Mouse (Mus musculus) forebrain, embryonic 11.5 days (tissue): ENCODE data around the gene Gm49711. TPM values are rescaled to one million over a fixed set of nuclear protein-coding genes. Genes with fewer than 3 reads are reported as not detected.

ENCODE experiments used
- ATAC-seq: fragments of 200-750 bp; cut with Nextera tagmentation; replicated peaks from 2 replicates; pipeline ENCODE4 v1.8.0; 2017; ENCODE audit warnings: moderate TSS enrichment; ENCODE audit not compliant: low FRiP score
- DNase-seq: peaks from one replicate; pipeline ENCODE4 v3.0.0-alpha.2; 2017; ENCODE audit warnings: low spot score
- H3K27ac ChIP-seq: fragments of 300-500 bp; sonication (generic); 2 replicates; pipeline ENCODE4 v1.5.1; 2014; ENCODE audit warnings: low read depth, low read length
- H3K27me3 ChIP-seq: fragments of 300-500 bp; sonication (generic); 2 replicates; pipeline ENCODE4 v1.6.1; 2014; ENCODE audit warnings: mild to moderate bottlenecking, low read length, mixed read lengths; ENCODE audit not compliant: control insufficient read depth, insufficient read depth
- H3K36me3 ChIP-seq: fragments of 300-500 bp; sonication (generic); 2 replicates; pipeline ENCODE4 v1.6.1; 2014; ENCODE audit warnings: mild to moderate bottlenecking, low read length, moderate library complexity, mixed read lengths; ENCODE audit not compliant: control insufficient read depth, insufficient read depth
- H3K4me1 ChIP-seq: fragments of 300-500 bp; sonication (generic); replicated peaks from 2 replicates; pipeline ENCODE4 v1.6.1; 2014; ENCODE audit warnings: low read length, mixed read lengths; ENCODE audit not compliant: control insufficient read depth, insufficient read depth
- H3K4me2 ChIP-seq: fragments of 300-500 bp; sonication (generic); 2 replicates; pipeline ENCODE4 v1.6.1; 2014; ENCODE audit warnings: low read depth, mild to moderate bottlenecking, low read length, moderate library complexity, mixed read lengths; ENCODE audit not compliant: severe bottlenecking
- H3K4me3 ChIP-seq: fragments of 300-500 bp; sonication (generic); 2 replicates; pipeline ENCODE4 v1.5.1; 2014; ENCODE audit warnings: low read depth, low read length
- H3K9ac ChIP-seq: fragments of 300-500 bp; sonication (generic); 2 replicates; pipeline ENCODE4 v1.6.1; 2014; ENCODE audit warnings: low read length
- H3K9me3 ChIP-seq: fragments of 300-500 bp; sonication (generic); 2 replicates; pipeline ENCODE4 v1.6.1; 2016; ENCODE audit warnings: low read length, mixed read lengths; ENCODE audit not compliant: control insufficient read depth
- WGBS: fragments of 180-500 bp; shearing (Covaris S2); extraction: QIAGEN DNeasy Blood & Tissue Kit; methylation state at CpG from one replicate; pipeline ENCODE4 v1.1.7; 2014; 5-methylcytosine and 5-hydroxymethylcytosine counted together
- polyA plus RNA-seq: library from polyadenylated mRNA; unstranded; fragments of >200 nt; fragmentation: Nextera tagmentation; extraction: Ambion mirVana; gene quantifications from 2 replicates; pipeline ENCODE4 v1.2.1, GENCODE M21; 2014

Gene Gm49711
- polyA plus RNA-seq, 1 experiment from 2014 or later: 0.17 TPM

GRCm38 (mm10) chr16:92104332-92104590 lies 46.1 kb downstream of the Gm49711 start:
- Histone ChIP-seq H3K4me2 (no peak overlapping the region), H3K27ac (no peak overlapping the region), H3K4me3 (no peak overlapping the region), H3K36me3 (no peaks in the 10 kb centered on the region; the same call in 1 of the 2 replicates), H3K4me1 (0 out of 2 replicates have a peak, but pooled peaks cover 2% of the 10 kb centered on the region), H3K27me3 (no peaks in the 10 kb centered on the region), H3K9ac (no peak overlapping the region), H3K9me3 (no peaks in the 10 kb centered on the region)
- DNase-seq (no peak), ATAC-seq (no peak)
- WGBS: 73% methylated on average over 2 of the region's 2 CpGs

DNA sequence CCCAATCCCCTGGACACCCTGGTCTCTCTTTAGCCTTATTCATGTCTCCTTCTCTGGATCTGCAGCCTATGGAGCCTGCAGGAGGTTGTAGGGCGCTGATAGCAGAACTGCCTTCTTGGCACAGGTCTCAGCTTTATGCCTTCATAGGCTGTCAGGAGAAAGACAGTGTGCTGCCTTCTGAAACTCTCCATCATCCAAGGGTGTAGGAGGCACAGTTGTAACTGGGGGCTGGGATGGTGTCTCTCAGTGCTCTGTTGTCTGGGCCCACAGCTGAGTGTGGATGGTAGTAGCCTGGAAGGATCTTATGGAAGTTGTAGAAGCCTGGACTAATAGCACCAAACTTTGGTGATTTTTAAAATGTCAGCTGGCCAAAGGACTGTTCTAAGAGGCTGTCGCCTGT lies 46.8 kb downstream of the Gm49711 start:
- ATAC-seq (no peak), DNase-seq (no peak)
- Histone ChIP-seq H3K4me1 (0 out of 2 replicates have a peak, but pooled peaks cover 2% of the 10 kb centered on the region), H3K9ac (no peak overlapping the region), H3K4me3 (no peak overlapping the region), H3K9me3 (no peaks in the 10 kb centered on the region), H3K4me2 (no peak overlapping the region), H3K36me3 (no peaks in the 10 kb centered on the region), H3K27ac (no peak overlapping the region), H3K27me3 (no peaks in the 10 kb centered on the region)
- 85% methylated on average over 2 of the region's 2 CpGs for WGBS

DNA sequence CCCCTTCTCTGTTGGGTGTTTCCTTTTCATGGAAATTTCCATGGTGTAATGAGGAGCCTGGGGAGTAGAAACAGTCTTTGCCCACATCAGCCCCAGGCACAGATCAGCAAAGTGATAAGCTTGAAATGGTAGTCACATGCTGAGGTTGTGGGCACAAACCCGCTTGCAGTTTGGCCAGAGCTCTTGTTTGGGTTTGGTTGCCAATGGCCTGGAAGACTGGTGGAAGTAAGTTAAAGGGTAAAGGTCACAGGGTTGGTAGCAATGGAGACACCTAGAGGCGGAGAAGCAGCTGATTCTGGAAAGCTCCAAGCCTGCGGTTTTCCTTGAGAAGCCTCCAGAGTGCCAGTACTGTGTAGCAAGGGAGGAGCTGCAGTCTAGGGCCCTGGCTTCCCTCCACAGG lies 47.5 kb downstream of the Gm49711 start:
- Histone ChIP-seq H3K4me3 (no peak overlapping the region), H3K27me3 (no peaks in the 10 kb centered on the region), H3K9ac (no peak overlapping the region), H3K9me3 (no peaks in the 10 kb centered on the region), H3K4me1 (0 out of 2 replicates have a peak, but pooled peaks cover 2% of the 10 kb centered on the region), H3K27ac (no peak overlapping the region), H3K36me3 (no peaks in the 10 kb centered on the region), H3K4me2 (no peak overlapping the region)
- no peak for ATAC-seq
- WGBS: 75% methylated on average over 3 of the region's 3 CpGs
- no peak for DNase-seq

DNA sequence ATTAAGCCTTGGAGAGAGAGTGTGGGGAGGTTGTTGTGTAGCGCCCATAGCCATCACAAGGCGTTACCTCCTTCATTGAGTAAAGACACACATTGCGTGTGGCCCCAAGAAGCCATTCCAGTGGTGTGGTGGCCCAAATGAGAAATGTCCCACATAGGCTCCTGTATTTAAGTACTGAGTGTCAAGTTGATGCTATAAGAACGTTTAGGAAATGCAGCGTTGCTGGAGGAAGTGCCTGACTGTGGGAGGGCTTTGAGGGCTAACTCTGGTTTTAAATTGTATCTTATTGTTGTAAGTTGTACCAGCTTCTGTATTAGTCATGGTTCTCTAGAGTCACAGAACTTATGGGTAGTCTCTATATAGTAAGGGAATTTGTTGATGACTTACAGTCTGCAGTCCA lies 49.2 kb downstream of the Gm49711 start:
- Histone ChIP-seq H3K4me3 (no peak overlapping the region), H3K4me1 (no peaks in the 10 kb centered on the region), H3K9me3 (no peaks in the 10 kb centered on the region), H3K4me2 (no peak overlapping the region), H3K9ac (no peak overlapping the region), H3K36me3 (no peaks in the 10 kb centered on the region), H3K27me3 (no peaks in the 10 kb centered on the region), H3K27ac (no peak overlapping the region)
- ATAC-seq (no peak), DNase-seq (no peak)
- WGBS: 94% methylated on average over 5 of the region's 5 CpGs

DNA sequence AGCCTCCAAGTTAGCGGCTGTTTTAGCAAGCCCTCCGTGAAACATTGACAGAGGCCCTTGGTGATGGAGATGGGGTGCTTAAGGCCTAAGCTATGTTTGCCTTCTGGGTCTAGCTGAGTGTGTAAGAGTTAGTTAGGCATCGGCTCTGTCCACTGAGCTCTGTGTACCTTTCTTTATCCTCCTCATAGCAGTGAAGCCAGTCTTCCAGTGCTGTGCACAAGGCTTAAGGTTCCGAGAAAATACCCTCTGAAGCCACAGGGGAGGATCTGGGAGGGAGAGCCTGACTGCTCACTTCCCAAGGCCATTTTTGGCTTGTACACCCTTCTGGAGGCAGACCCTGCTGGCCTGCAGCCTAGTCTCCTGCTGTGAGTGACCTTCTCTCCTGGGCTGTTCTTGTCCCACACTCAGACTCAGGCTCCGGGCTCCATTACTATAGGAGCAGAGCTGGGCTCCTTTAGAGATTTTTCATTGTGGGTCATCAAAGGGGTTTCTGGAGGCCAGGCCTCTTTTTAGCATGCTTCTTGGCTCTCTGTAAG lies 56.7 kb downstream of the Gm49711 start:
- peak; percentile 46 for DNase-seq
- no peak for ATAC-seq
- Histone ChIP-seq H3K4me1 (0 out of 2 replicates have a peak, but pooled peaks cover 4% of the 10 kb centered on the region), H3K27ac (no peak overlapping the region), H3K9me3 (no peaks in the 10 kb centered on the region), H3K4me3 (no peak overlapping the region), H3K4me2 (no peak overlapping the region), H3K36me3 (peaks cover 3% of the 10 kb centered on the region), H3K27me3 (no peaks in the 10 kb centered on the region), H3K9ac (no peak overlapping the region)
- WGBS: 77% methylated on average over 5 of the region's 5 CpGs

DNA sequence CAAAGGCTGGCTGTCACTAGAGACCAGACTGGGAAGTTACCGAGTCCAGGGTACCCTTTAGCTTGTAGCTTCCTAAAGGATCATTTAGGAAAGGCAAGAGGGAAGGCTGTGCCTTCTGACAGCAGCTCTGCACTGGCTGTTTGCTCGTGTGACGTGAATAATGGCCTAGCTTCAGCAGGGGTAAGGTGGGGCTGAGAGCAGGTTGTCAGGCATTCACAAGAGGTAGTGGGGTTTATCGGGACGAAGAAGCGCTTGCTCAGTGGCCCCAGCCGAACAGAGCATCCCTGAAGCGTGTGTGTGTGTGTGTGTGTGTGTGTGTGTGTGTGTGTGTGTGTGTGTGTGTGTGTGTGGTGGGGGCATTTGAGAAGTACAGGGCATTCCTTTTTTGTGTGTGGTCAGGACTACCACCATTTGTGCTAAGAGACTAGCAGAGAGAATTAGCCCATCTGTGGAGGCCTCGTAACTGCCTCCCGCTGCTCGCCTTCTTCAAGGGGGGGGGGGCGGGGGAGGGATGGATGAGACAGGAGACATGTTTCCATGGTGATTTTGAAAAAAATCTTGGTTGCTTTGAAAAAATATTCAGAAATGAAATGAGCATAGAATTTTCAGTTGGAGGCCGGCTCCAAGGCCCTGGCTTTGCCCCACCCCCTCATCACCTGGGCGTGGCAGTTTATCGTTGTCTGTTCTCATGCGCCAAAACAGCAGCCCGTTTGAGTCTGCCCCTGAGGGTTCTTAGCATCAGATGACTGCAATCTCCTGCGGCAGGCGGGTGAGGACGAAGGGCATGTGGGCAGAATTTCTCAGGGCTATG lies 57.7 kb downstream of the Gm49711 start:
- Histone ChIP-seq H3K36me3 (peaks cover 3% of the 10 kb centered on the region), H3K9me3 (no peaks in the 10 kb centered on the region), H3K4me1 (0 out of 2 replicates have a peak, but pooled peaks cover 4% of the 10 kb centered on the region), H3K4me2 (0 out of 2 replicates have a peak overlapping the region, but pooled peaks have one; percentile 6), H3K9ac (no peak overlapping the region; the same call in 1 of the 2 replicates), H3K4me3 (no peak overlapping the region), H3K27me3 (no peaks in the 10 kb centered on the region), H3K27ac (peak overlapping the region; percentile 41; the same call in 1 of the 2 replicates)
- DNase-seq (peak; percentile 66), ATAC-seq (0 out of 2 replicates have a peak, but pooled peaks have one; percentile 51)
- 39% methylated on average over 17 of the region's 20 CpGs for WGBS

DNA sequence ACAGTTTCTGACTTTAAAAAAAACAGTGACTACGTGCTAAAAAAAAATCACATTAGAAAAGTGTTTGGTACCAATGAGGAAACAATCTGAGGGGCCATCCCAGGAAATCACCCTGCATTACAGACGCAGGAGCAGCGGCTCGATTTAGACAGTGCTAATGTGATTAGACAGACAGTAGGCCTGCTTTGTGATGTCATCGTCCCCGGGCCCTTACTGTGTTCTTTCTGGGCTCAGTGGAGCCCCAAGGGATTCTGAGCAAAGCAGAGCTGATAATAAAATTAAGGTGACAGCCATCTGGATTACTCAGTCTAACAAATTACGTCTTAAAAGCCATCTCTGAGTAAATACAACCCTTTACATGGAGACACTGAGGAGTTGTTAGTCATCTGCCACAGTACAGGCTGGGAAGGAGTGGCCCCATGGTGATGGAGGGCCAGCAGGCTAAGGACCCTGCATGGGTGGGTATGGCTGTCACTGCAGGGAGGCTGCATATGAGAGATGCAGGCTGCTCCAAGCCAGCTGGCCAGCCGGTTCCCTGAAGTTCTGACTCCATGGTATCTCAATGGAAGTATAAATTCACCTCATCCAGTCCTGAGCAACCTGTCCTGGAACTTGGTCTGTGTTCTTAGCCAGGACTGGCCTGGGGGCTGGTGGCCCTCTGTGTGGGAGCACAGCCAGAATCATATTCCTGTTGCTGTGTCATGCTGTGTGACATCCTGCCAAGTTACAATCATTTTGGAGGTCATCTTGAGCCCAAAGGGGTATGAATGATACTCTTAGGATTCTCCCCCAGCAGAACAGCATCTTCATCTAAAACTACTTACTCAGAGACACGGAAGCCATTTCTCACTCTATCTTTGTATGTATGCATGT lies 59.5 kb downstream of the Gm49711 start:
- H3K27ac ChIP-seq: no peak overlapping the region
- DNase-seq (no peak), ATAC-seq (no peak)
- H3K27me3 ChIP-seq: no peaks in the 10 kb centered on the region
- H3K9me3 ChIP-seq: no peaks in the 10 kb centered on the region
- 74% methylated on average over 9 of the region's 9 CpGs for WGBS
- H3K4me2 ChIP-seq: no peak overlapping the region
- no peak overlapping the region for H3K4me3 ChIP-seq
- H3K36me3 ChIP-seq: peaks cover 3% of the 10 kb centered on the region
- H3K4me1 ChIP-seq: 0 out of 2 replicates have a peak, but pooled peaks cover 4% of the 10 kb centered on the region
- H3K9ac ChIP-seq: no peak overlapping the region

DNA sequence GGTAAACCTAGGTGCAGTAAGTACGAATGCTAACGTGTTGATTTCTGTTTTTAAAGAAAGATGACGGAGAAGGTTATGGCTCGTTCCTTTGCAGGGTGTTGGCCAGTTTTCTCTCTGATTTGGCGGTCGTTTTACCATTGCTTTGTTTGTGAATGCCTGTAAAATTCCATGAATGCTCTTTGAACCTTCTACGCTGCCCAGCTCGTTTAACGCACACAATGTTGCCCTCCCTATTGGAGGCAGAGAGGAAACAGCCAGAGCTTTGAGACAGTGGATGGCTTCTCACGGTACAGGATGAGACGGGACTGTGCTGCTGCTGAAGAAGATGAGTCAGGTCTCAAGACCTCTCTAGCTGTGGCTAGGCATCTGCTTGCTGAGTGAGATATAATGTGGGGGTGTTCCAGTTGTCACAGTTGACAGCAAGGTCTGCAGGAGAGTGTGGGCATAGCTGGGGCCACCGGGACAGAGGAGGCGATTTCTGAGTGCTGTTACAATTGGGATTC lies 60.9 kb downstream of the Gm49711 start:
- no peak for DNase-seq
- 66% methylated on average over 13 of the region's 13 CpGs for WGBS
- no peak for ATAC-seq
- H3K27ac ChIP-seq: no peak overlapping the region
- no peaks in the 10 kb centered on the region for H3K36me3 ChIP-seq
- no peak overlapping the region for H3K4me2 ChIP-seq
- no peak overlapping the region for H3K9ac ChIP-seq
- no peak overlapping the region for H3K4me3 ChIP-seq
- no peaks in the 10 kb centered on the region for H3K9me3 ChIP-seq
- H3K27me3 ChIP-seq: no peaks in the 10 kb centered on the region
- 0 out of 2 replicates have a peak, but pooled peaks cover 4% of the 10 kb centered on the region for H3K4me1 ChIP-seq
